Mouse (Mus musculus) heart, embryonic 16.5 days (tissue): ENCODE measurements around the gene Usp45. TPM values are rescaled to one million over a fixed set of nuclear protein-coding genes. Genes with fewer than 3 reads are reported as not detected.

Experiments used
- ATAC-seq: fragments of 200-750 bp; cut with Nextera tagmentation; replicated peaks from 2 replicates; pipeline ENCODE4 v1.8.0; 2017; ENCODE audit warnings: moderate number of reproducible peaks; ENCODE audit not compliant: insufficient read depth, low FRiP score; ENCODE audit errors: extremely low read depth
- H3K27ac ChIP-seq: fragments of 300-500 bp; sonication (generic); 2 replicates; pipeline ENCODE4 v1.5.1; 2014; ENCODE audit warnings: mild to moderate bottlenecking, low read length, control low read depth, moderate library complexity
- H3K27me3 ChIP-seq: fragments of 300-500 bp; sonication (generic); 2 replicates; pipeline ENCODE4 v1.6.1; 2014; ENCODE audit warnings: low read length, mixed read lengths; ENCODE audit not compliant: control insufficient read depth, insufficient read depth
- H3K36me3 ChIP-seq: fragments of 300-500 bp; sonication (generic); 2 replicates; pipeline ENCODE4 v1.6.1; 2014; ENCODE audit not compliant: control insufficient read depth, insufficient read depth
- H3K4me1 ChIP-seq: fragments of 300-500 bp; sonication (generic); 2 replicates; pipeline ENCODE4 v1.6.1; 2014; ENCODE audit warnings: low read length, mixed read lengths; ENCODE audit not compliant: control insufficient read depth, insufficient read depth
- H3K4me2 ChIP-seq: fragments of 300-500 bp; sonication (generic); 2 replicates; pipeline ENCODE4 v1.6.1; 2014; ENCODE audit warnings: low read depth, mild to moderate bottlenecking, control low read depth, low read length
- H3K4me3 ChIP-seq: fragments of 300-500 bp; sonication (generic); 2 replicates; pipeline ENCODE4 v1.5.1; 2014; ENCODE audit warnings: mild to moderate bottlenecking, control low read depth, low read length
- H3K9ac ChIP-seq: fragments of 300-500 bp; sonication (generic); 2 replicates; pipeline ENCODE4 v1.6.1; 2014; ENCODE audit warnings: low read length, control low read depth
- H3K9me3 ChIP-seq: fragments of 300-500 bp; sonication (generic); replicated peaks from 2 replicates; pipeline ENCODE4 v1.6.1; 2016; ENCODE audit warnings: low read length; ENCODE audit not compliant: control insufficient read depth
- WGBS: fragments of 180-500 bp; shearing (Covaris S2); extraction: QIAGEN DNeasy Blood & Tissue Kit; methylation state at CpG from one replicate; pipeline ENCODE4 v1.1.7; 2014; 5-methylcytosine and 5-hydroxymethylcytosine counted together
- polyA plus RNA-seq: library from polyadenylated mRNA; unstranded; fragments of >200 nt; fragmentation: Nextera tagmentation; extraction: Ambion mirVana; gene quantifications from 2 replicates; pipeline ENCODE4 v1.2.1, GENCODE M21; 2015

Gene Usp45
- polyA plus RNA-seq, 1 experiment from 2014 or later = 6.4 TPM

DNA sequence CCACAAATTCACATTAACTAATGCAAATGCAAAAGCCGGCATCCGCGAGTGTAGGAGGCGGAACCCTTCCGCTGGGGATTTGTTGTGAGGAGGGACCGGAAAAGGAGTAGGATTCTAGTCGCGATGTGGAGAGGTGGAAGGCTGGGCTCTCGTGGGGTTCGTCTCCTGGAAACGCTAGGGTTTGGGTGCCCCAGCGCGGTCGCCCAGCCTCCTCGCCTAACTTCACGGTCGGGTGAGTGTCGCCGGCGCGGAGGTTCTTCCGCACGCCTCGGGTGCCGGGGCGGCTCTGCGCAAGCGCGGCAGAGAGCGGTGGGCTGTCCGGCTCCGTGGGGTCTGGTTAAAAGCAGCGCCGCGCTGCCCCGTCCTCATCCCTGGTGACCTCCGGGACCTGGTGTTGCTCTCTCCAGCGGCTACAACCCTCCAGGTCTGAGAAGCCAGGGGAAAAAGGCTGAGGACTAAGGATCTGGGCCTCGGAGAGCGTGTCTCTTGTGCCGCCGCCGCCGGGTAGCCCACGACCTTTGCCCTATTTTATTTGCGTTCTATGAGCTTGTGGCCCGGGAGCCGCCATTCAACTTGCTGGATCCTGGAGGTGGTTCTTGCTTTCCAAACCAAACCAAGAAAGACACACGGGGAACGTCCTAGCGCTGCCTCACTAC, 112.7 kb downstream of the Usp45 start, which contains the start of gene Coq3:
Coq3 (plus strand) TSS at position 109 of the 656 bp plus-strand sequence.
- Histone ChIP-seq H3K4me3 (peak within 1 kb of the TSS; percentile 84), H3K9ac (peak within 1 kb of the TSS; percentile 86), H3K9me3 (no peaks in the 10 kb centered on the region), H3K27me3 (no peaks in the 10 kb centered on the region), H3K4me1 (peaks cover 6% of the 10 kb centered on the region), H3K36me3 (0 out of 2 replicates have a peak, but pooled peaks cover 1% of the 10 kb centered on the region), H3K27ac (peak within 1 kb of the TSS; percentile 96), H3K4me2 (peak within 1 kb of the TSS; percentile 88)
- ATAC-seq = peak; percentile 91
- under 1% methylated on average over 51 of the region's 51 CpGs for WGBS

DNA sequence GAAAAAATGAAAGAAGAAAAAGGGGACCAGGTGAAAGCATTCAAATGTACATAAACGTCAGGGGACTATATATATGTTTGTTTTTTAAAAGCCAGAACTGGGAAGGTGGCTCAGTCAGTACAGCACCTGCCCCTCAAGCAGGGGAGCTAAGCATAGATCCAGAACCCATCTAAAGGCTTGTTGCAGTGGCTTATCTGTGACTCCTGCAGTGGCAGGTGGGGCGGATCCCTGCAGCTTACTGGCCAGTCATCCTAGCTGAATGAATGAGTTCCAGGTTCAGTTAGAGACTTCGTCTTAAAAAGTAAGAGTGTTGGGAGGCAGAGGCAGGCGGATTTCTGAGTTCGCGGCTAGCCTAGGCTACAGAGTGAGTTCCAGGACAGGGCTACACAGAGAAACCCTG, 115.8 kb downstream of the Usp45 start:
- no peak overlapping the region for H3K4me3 ChIP-seq
- no peak for ATAC-seq
- 90% methylated on average over 6 of the region's 6 CpGs for WGBS
- no peaks in the 10 kb centered on the region for H3K27me3 ChIP-seq
- no peak overlapping the region for H3K4me2 ChIP-seq
- H3K9me3 ChIP-seq = no peaks in the 10 kb centered on the region
- peaks cover 6% of the 10 kb centered on the region for H3K4me1 ChIP-seq
- H3K9ac ChIP-seq = no peak overlapping the region
- no peaks in the 10 kb centered on the region for H3K36me3 ChIP-seq
- H3K27ac ChIP-seq = no peak overlapping the region

DNA sequence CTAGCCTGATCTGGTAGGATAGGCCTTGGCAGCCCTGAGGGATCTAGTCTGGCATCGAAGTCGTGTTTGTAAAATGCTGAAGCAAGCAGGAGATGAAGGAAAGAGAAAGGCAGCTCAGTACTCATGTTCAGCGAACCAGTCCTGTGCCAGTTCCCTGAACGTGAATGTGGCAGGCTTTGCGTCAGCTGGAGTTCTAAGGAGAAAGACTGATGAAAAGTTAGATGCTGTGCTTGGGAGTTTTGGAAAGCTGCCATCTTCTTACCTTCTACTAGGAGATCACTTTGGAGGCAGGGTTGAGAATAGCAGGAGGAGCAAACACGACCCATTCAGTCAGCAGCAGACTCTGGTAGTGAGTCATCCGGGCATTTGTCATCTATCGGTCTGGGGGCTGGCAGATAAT, 118.9 kb downstream of the Usp45 start:
- WGBS = 74% methylated on average over 8 of the region's 8 CpGs
- Histone ChIP-seq H3K9me3 (no peaks in the 10 kb centered on the region), H3K36me3 (no peaks in the 10 kb centered on the region), H3K9ac (no peak overlapping the region), H3K4me1 (no peaks in the 10 kb centered on the region), H3K4me3 (no peak overlapping the region), H3K4me2 (no peak overlapping the region), H3K27ac (no peak overlapping the region), H3K27me3 (no peaks in the 10 kb centered on the region)
- no peak for ATAC-seq

Other genes with a start within 250 kb of the Usp45 start
- not detected in 2 replicates for gene Prdm13, start 81.2 kb upstream of the Usp45 start, polyA plus RNA-seq
- gene Ccnc, start 39.5 kb upstream of the Usp45 start, polyA plus RNA-seq = 24.6 and 29.2 TPM in 2 replicates
- 17.4 and 19.7 TPM in 2 replicates for gene Tstd3, start 56 bp downstream of the Usp45 start, polyA plus RNA-seq
- 77.0 and 79.7 TPM in 2 replicates for gene Pnisr, start 80.4 kb downstream of the Usp45 start, polyA plus RNA-seq
- gene Coq3, start 112.5 kb downstream of the Usp45 start, polyA plus RNA-seq = 22.6 and 22.7 TPM in 2 replicates
- 1.3 and 1.6 TPM in 2 replicates for gene Faxc, start 164.2 kb downstream of the Usp45 start, polyA plus RNA-seq